Mouse (Mus musculus) intestine, postnatal 0 days (tissue): ENCODE results near the gene 1190002N15Rik. TPM values are rescaled to one million over a fixed set of nuclear protein-coding genes. Genes with fewer than 3 reads are reported as not detected.

ENCODE experiments used
- ATAC-seq: fragments of 200-750 bp; cut with Nextera tagmentation; 2 replicates; pipeline ENCODE4 v1.8.0; 2017; ENCODE audit warnings: mild to moderate bottlenecking, moderate TSS enrichment, moderate library complexity
- H3K27ac ChIP-seq: fragments of 300-500 bp; sonication (generic); 2 replicates; pipeline ENCODE4 v1.5.1; 2014; ENCODE audit warnings: mild to moderate bottlenecking, low read depth, low read length, moderate library complexity
- H3K27me3 ChIP-seq: fragments of 300-500 bp; sonication (generic); replicated peaks from 2 replicates; pipeline ENCODE4 v1.6.1; 2014; ENCODE audit warnings: low read length, mixed read lengths; ENCODE audit not compliant: control insufficient read depth, insufficient read depth
- H3K36me3 ChIP-seq: fragments of 300-500 bp; sonication (generic); 2 replicates; pipeline ENCODE4 v1.6.1; 2014; ENCODE audit warnings: mild to moderate bottlenecking, moderate library complexity; ENCODE audit not compliant: control insufficient read depth, insufficient read depth
- H3K4me1 ChIP-seq: fragments of 300-500 bp; sonication (generic); replicated peaks from 2 replicates; pipeline ENCODE4 v1.6.1; 2014; ENCODE audit warnings: antibody characterized with exemption, low read length, mixed read lengths; ENCODE audit not compliant: control insufficient read depth, insufficient read depth
- H3K4me2 ChIP-seq: fragments of 300-500 bp; sonication (generic); replicated peaks from 2 replicates; pipeline ENCODE4 v1.6.1; 2014; ENCODE audit warnings: low read depth, mild to moderate bottlenecking, moderate library complexity
- H3K4me3 ChIP-seq: fragments of 300-500 bp; sonication (generic); 2 replicates; pipeline ENCODE4 v1.5.1; 2014; ENCODE audit warnings: low read depth, low read length
- H3K9ac ChIP-seq: fragments of 300-500 bp; sonication (generic); 2 replicates; pipeline ENCODE4 v1.6.1; 2014; ENCODE audit warnings: mild to moderate bottlenecking, low read depth, low read length
- H3K9me3 ChIP-seq: fragments of 300-500 bp; sonication (generic); 2 replicates; pipeline ENCODE4 v1.6.1; 2016; ENCODE audit warnings: mixed run types; ENCODE audit not compliant: control insufficient read depth
- CTCF ChIP-seq: sonication (generic); IDR thresholded peaks from 2 replicates; pipeline ENCODE4 v1.5.1; 2016; ENCODE audit warnings: low read depth, mild to moderate bottlenecking, control low read depth, antibody characterized with exemption, moderate library complexity
- WGBS: fragments of 180-500 bp; shearing (Covaris S2); extraction: QIAGEN DNeasy Blood & Tissue Kit; methylation state at CpG from one replicate; pipeline ENCODE4 v1.1.7; 2014; 5-methylcytosine and 5-hydroxymethylcytosine counted together
- polyA plus RNA-seq: library from polyadenylated mRNA; unstranded; fragments of >200 nt; fragmentation: Nextera tagmentation; extraction: Ambion mirVana; gene quantifications from 2 replicates; pipeline ENCODE4 v1.2.1, GENCODE M21; 2015

1190002N15Rik gene
- polyA plus RNA-seq, 1 experiment from 2014 or later = 19.7 TPM

GRCm38 (mm10) chr9:94567722-94568314, 29.9 kb upstream of the 1190002N15Rik start:
- H3K4me2 ChIP-seq = no peak overlapping the region
- H3K36me3 ChIP-seq = no peaks in the 10 kb centered on the region
- H3K9ac ChIP-seq = no peak overlapping the region
- no peaks in the 10 kb centered on the region for H3K27me3 ChIP-seq
- no peak for ATAC-seq
- no peak for TF ChIP-seq CTCF
- 67% methylated on average over 5 of the region's 5 CpGs for WGBS
- H3K27ac ChIP-seq = no peak overlapping the region
- no peaks in the 10 kb centered on the region for H3K4me1 ChIP-seq
- no peak overlapping the region for H3K4me3 ChIP-seq
- H3K9me3 ChIP-seq = no peaks in the 10 kb centered on the region

DNA sequence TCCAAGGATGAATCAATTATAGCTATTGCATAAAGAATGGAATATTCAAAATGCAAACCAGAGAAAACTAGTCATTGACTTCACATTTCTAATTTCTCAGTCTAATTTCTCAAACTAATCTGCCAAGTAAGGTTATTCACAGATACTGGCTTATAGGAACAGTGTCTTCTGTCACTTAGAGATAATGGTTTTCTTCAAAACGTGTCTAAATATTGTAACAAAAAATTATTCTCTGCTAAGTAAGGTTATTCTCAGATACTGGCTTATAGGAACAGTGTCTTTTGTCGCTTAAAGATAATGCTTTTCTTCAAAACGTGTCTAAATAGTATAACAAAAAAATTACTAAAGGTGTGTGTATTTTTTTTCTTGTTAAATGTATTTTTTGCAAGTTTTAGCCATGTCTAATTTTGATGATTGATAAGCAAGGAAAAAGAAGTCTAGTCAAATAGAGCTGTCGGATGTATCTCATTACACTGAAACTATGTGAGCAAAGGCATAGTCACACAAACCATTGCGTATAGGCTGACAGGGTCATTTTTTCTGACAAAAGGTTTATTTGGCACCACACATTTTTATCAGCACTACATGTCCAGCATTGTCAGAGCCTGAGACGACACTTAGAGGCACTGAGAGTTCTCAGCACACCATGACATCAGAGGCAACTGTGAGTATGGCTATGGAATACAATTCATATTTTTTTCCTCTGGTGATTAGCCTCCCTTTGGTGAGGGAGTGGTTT, 19.1 kb upstream of the 1190002N15Rik start:
- no peaks in the 10 kb centered on the region for H3K9me3 ChIP-seq
- no peaks in the 10 kb centered on the region for H3K36me3 ChIP-seq
- no peak for TF ChIP-seq CTCF
- ATAC-seq = no peak
- H3K27me3 ChIP-seq = no peaks in the 10 kb centered on the region
- H3K4me1 ChIP-seq = no peaks in the 10 kb centered on the region
- H3K27ac ChIP-seq = no peak overlapping the region
- no peak overlapping the region for H3K9ac ChIP-seq
- 73% methylated on average over 6 of the region's 6 CpGs for WGBS
- no peak overlapping the region for H3K4me3 ChIP-seq
- no peak overlapping the region for H3K4me2 ChIP-seq

- Histone ChIP-seq H3K27ac (no peak overlapping the region), H3K36me3 (no peaks in the 10 kb centered on the region), H3K9me3 (no peaks in the 10 kb centered on the region), H3K9ac (no peak overlapping the region), H3K27me3 (no peaks in the 10 kb centered on the region), H3K4me1 (no peaks in the 10 kb centered on the region), H3K4me3 (no peak overlapping the region), H3K4me2 (no peak overlapping the region)
- no peak for ATAC-seq
- no peak for TF ChIP-seq CTCF
Observed at GRCm38 (mm10) chr9:94556249-94556648, 18.4 kb upstream of the 1190002N15Rik start.

- Histone ChIP-seq H3K4me2 (no peak overlapping the region), H3K4me3 (no peak overlapping the region), H3K27me3 (no peaks in the 10 kb centered on the region), H3K27ac (no peak overlapping the region), H3K9ac (no peak overlapping the region), H3K36me3 (no peaks in the 10 kb centered on the region), H3K9me3 (no peaks in the 10 kb centered on the region), H3K4me1 (no peaks in the 10 kb centered on the region)
- ATAC-seq = no peak
- no peak for TF ChIP-seq CTCF
- WGBS = 88% methylated on average over 2 of the region's 2 CpGs
Observed at GRCm38 (mm10) chr9:94550493-94551095, 12.7 kb upstream of the 1190002N15Rik start.

- H3K27me3 ChIP-seq = no peaks in the 10 kb centered on the region
- H3K4me3 ChIP-seq = no peak overlapping the region
- H3K36me3 ChIP-seq = no peaks in the 10 kb centered on the region
- H3K9ac ChIP-seq = no peak overlapping the region
- no peak for TF ChIP-seq CTCF
- H3K27ac ChIP-seq = no peak overlapping the region
- 90% methylated on average over 4 of the region's 4 CpGs for WGBS
- no peak overlapping the region for H3K4me2 ChIP-seq
- no peaks in the 10 kb centered on the region for H3K9me3 ChIP-seq
- no peaks in the 10 kb centered on the region for H3K4me1 ChIP-seq
- ATAC-seq = no peak
Observed at GRCm38 (mm10) chr9:94543881-94544280, 6.0 kb upstream of the 1190002N15Rik start.

DNA sequence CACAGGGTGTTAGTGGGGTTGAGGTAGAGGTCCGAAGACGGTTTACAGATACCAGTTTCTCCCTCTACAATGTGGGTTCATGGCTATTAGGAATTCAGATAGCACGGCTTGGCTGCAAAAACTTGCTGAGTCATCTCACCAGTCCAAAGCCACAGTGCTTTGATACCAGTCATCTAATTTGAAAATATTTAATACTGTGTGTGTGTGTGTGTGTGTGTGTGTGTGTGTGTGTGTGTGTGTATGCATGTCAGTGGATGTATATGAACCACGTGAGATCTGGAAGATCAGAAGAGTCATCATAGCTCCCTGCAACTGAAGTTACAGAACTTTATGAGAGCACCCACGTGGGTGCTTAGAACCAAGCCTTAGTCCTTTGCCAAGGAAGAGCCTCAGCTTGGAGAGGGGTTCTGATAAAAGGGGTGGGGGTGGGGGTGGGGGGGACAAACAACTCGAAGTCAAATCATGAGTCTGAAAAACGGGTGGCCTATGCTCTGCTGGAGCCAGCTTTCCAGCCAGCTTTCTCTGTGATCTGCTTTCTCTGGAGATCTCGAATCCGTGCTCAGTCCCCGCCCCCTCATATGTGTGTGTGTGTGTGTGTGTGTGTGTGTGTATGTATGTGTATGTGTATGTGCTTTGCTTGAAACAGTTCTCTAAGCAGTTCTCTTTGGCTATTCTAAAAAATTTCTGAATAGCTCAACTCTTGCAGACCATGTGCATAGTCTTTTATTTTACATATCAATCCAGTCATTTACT, 2.6 kb upstream of the 1190002N15Rik start:
- no peaks in the 10 kb centered on the region for H3K4me1 ChIP-seq
- WGBS = 68% methylated on average over 10 of the region's 10 CpGs
- no peak overlapping the region for H3K27ac ChIP-seq
- H3K9me3 ChIP-seq = no peaks in the 10 kb centered on the region
- ATAC-seq = no peak
- no peak overlapping the region for H3K4me2 ChIP-seq
- H3K27me3 ChIP-seq = no peaks in the 10 kb centered on the region
- no peaks in the 10 kb centered on the region for H3K36me3 ChIP-seq
- no peak overlapping the region for H3K4me3 ChIP-seq
- H3K9ac ChIP-seq = no peak overlapping the region
- no peak for TF ChIP-seq CTCF
